Mouse (Mus musculus) ZHBTc4 (cell line): Measurements from ENCODE around the gene Foxg1.

Source experiments
- DNase-seq: peaks from one replicate; pipeline ENCODE4 v3.0.0-alpha.2; 2011; ENCODE audit warnings: low read depth, low spot score

Foxg1 gene

GRCm38 (mm10) chr12:49382565-49383520 lies at the start of gene Foxg1:
Gene Foxg1 (plus strand): TSS chr12:49382660.
- peak; percentile 53 for DNase-seq

GRCm38 (mm10) chr12:49349697-49350096 lies 32.8 kb upstream of the Foxg1 start:
- DNase-seq, result no peak

- DNase-seq, result no peak
These were observed 13.5 kb upstream of the Foxg1 start for GRCm38 (mm10) chr12:49368931-49369330.

- no peak for DNase-seq
These were observed 10.3 kb upstream of the Foxg1 start for GRCm38 (mm10) chr12:49372170-49372569.

- no peak for DNase-seq
These were observed 9.3 kb upstream of the Foxg1 start for GRCm38 (mm10) chr12:49373176-49373575.

GRCm38 (mm10) chr12:49373821-49374605 lies 8.4 kb upstream of the Foxg1 start:
- peak; percentile 22 for DNase-seq

GRCm38 (mm10) chr12:49374606-49374995 lies 7.9 kb upstream of the Foxg1 start:
- DNase-seq, result peak; percentile 55

- DNase-seq, result no peak
These were observed 6.8 kb upstream of the Foxg1 start for GRCm38 (mm10) chr12:49375427-49376317.

GRCm38 (mm10) chr12:49376318-49376992 lies 6.0 kb upstream of the Foxg1 start:
- DNase-seq, result no peak

GRCm38 (mm10) chr12:49377281-49377970 lies 5.0 kb upstream of the Foxg1 start:
- no peak for DNase-seq

- no peak for DNase-seq
These were observed 3.5 kb upstream of the Foxg1 start for GRCm38 (mm10) chr12:49378920-49379319.

GRCm38 (mm10) chr12:49379446-49379845 lies 3.0 kb upstream of the Foxg1 start:
- no peak for DNase-seq

GRCm38 (mm10) chr12:49380442-49380841 lies 2.0 kb upstream of the Foxg1 start:
- no peak for DNase-seq

- no peak for DNase-seq
These were observed 1.4 kb upstream of the Foxg1 start for GRCm38 (mm10) chr12:49381031-49381525.

GRCm38 (mm10) chr12:49381721-49382365 lies 617 bp upstream of the Foxg1 start:
- DNase-seq, result no peak

GRCm38 (mm10) chr12:49383521-49384133 lies 1.2 kb downstream of the Foxg1 start:
- peak; percentile 80 for DNase-seq

GRCm38 (mm10) chr12:49384295-49384875 lies 1.9 kb downstream of the Foxg1 start:
- DNase-seq, result no peak

GRCm38 (mm10) chr12:49384876-49385630 lies 2.6 kb downstream of the Foxg1 start, which contains the start of gene Gm43517:
Gene Gm43517 (plus strand): TSS chr12:49385174.
- peak; percentile 75 for DNase-seq
